Mouse (Mus musculus) limb, embryonic 11.5 days (tissue): ENCODE measurements around the gene Taf13. TPM values are rescaled to one million over a fixed set of nuclear protein-coding genes. Genes with fewer than 3 reads are reported as not detected.

Experiments used
- ATAC-seq: fragments of 200-750 bp; cut with Nextera tagmentation; 2 replicates; pipeline ENCODE4 v1.8.0; 2017; ENCODE audit warnings: low read depth; ENCODE audit not compliant: insufficient number of reproducible peaks, low FRiP score, low TSS enrichment
- DNase-seq: peaks from one replicate; pipeline ENCODE4 v3.0.0-alpha.2; 2015; ENCODE audit warnings: low spot score
- H3K27ac ChIP-seq: fragments of 300-500 bp; sonication (generic); replicated peaks from 2 replicates; pipeline ENCODE4 v1.5.1; 2014; ENCODE audit warnings: low read depth, mild to moderate bottlenecking, low read length
- H3K27me3 ChIP-seq: fragments of 300-500 bp; sonication (generic); 2 replicates; pipeline ENCODE4 v1.6.1; 2014; ENCODE audit warnings: mild to moderate bottlenecking, low read length, mixed read lengths; ENCODE audit not compliant: control insufficient read depth, insufficient read depth
- H3K36me3 ChIP-seq: fragments of 300-500 bp; sonication (generic); 2 replicates; pipeline ENCODE4 v1.6.1; 2014; ENCODE audit warnings: mild to moderate bottlenecking, low read length, moderate library complexity, mixed read lengths; ENCODE audit not compliant: control insufficient read depth, insufficient read depth
- H3K4me1 ChIP-seq: fragments of 300-500 bp; sonication (generic); 2 replicates; pipeline ENCODE4 v1.6.1; 2014; ENCODE audit warnings: low read length, mixed read lengths; ENCODE audit not compliant: control insufficient read depth, insufficient read depth
- H3K4me2 ChIP-seq: fragments of 300-500 bp; sonication (generic); 2 replicates; pipeline ENCODE4 v1.6.1; 2014; ENCODE audit warnings: low read depth, mild to moderate bottlenecking, moderate library complexity; ENCODE audit not compliant: severe bottlenecking
- H3K4me3 ChIP-seq: fragments of 300-500 bp; sonication (generic); 2 replicates; pipeline ENCODE4 v1.5.1; 2014; ENCODE audit warnings: low read depth, low read length
- H3K9ac ChIP-seq: fragments of 300-500 bp; sonication (generic); 2 replicates; pipeline ENCODE4 v1.6.1; 2014; ENCODE audit warnings: mild to moderate bottlenecking, low read length
- H3K9me3 ChIP-seq: fragments of 300-500 bp; sonication (generic); 2 replicates; pipeline ENCODE4 v1.6.1; 2016; ENCODE audit warnings: low read length; ENCODE audit not compliant: control insufficient read depth
- WGBS: fragments of 180-500 bp; shearing (Covaris S2); extraction: QIAGEN DNeasy Blood & Tissue Kit; methylation state at CpG from one replicate; pipeline ENCODE4 v1.1.7; 2014; 5-methylcytosine and 5-hydroxymethylcytosine counted together
- microRNA-seq: library from miRNA; unstranded; fragments of <30 nt; microRNA quantifications from one replicate; pipeline ENCODE4, GENCODE M21; 2016
- polyA plus RNA-seq: library from polyadenylated mRNA; unstranded; fragments of >200 nt; fragmentation: Nextera tagmentation; extraction: Ambion mirVana; gene quantifications from 2 replicates; pipeline ENCODE4 v1.2.1, GENCODE M21; 2014

The Taf13 gene
- polyA plus RNA-seq, 1 experiment from 2014 or later: 48.1 TPM

- ATAC-seq (peak; percentile 85), DNase-seq (peak; percentile 26)
- no peaks in the 10 kb centered on the region for H3K27me3 ChIP-seq
- peak overlapping the region; percentile 98 for H3K4me2 ChIP-seq
- under 1% methylated on average over 59 of the region's 61 CpGs for WGBS
- H3K4me3 ChIP-seq: peak overlapping the region; percentile 90
- H3K36me3 ChIP-seq: no peaks in the 10 kb centered on the region
- no peaks in the 10 kb centered on the region for H3K9me3 ChIP-seq
- H3K27ac ChIP-seq: 0 out of 2 replicates have a peak overlapping the region, but pooled peaks have one; percentile 42
- H3K9ac ChIP-seq: peak overlapping the region; percentile 63
- H3K4me1 ChIP-seq: no peaks in the 10 kb centered on the region
These were observed 20.3 kb downstream of the Taf13 start for GRCm38 (mm10) chr3:108591530-108592522.

GRCm38 (mm10) chr3:108608906-108609305 lies 37.4 kb downstream of the Taf13 start:
- Histone ChIP-seq H3K4me3 (no peak overlapping the region), H3K4me1 (no peaks in the 10 kb centered on the region), H3K27me3 (no peaks in the 10 kb centered on the region), H3K9me3 (no peaks in the 10 kb centered on the region), H3K4me2 (no peak overlapping the region), H3K27ac (no peak overlapping the region), H3K36me3 (no peaks in the 10 kb centered on the region), H3K9ac (no peak overlapping the region)
- ATAC-seq (no peak), DNase-seq (no peak)
- whole genome bisulfite sequencing: 71% methylated on average over 3 of the region's 3 CpGs

Small RNA genes lying within 50 kb of the gene (microRNA-seq; reads per million reads assigned to microRNA genes)
- not detected for gene Gm22860

Other genes starting within 250 kb of the Taf13 start
- gene Mybphl, start 206.8 kb upstream of the Taf13 start, polyA plus RNA-seq: not detected in 2 replicates
- gene Psrc1, start 187.9 kb upstream of the Taf13 start, polyA plus RNA-seq: 79.5 TPM in 2 replicates
- 3.2 and 4.9 TPM in 2 replicates for gene Celsr2, start 156.1 kb upstream of the Taf13 start, polyA plus RNA-seq
- 128 and 130 TPM in 2 replicates for gene Sars, start 126.5 kb upstream of the Taf13 start, polyA plus RNA-seq
- 0.47 TPM in 1 of 2 replicates, not detected in the other for gene 1700013F07Rik, start 37.5 kb upstream of the Taf13 start, polyA plus RNA-seq
- gene 5330417C22Rik, start 35.2 kb upstream of the Taf13 start, polyA plus RNA-seq: 0.21 and 0.34 TPM in 2 replicates
- gene Tmem167b, start 9.2 kb upstream of the Taf13 start, polyA plus RNA-seq: 37.1 and 39.7 TPM in 2 replicates
- 8.3 and 9.3 TPM in 2 replicates for gene Wdr47, start 19.6 kb downstream of the Taf13 start, polyA plus RNA-seq
- gene Clcc1, start 82.2 kb downstream of the Taf13 start, polyA plus RNA-seq: 63.3 and 68.2 TPM in 2 replicates
- 95.4 and 97.5 TPM in 2 replicates for gene Gpsm2, start 150.6 kb downstream of the Taf13 start, polyA plus RNA-seq
- gene Aknad1, start 168.0 kb downstream of the Taf13 start, polyA plus RNA-seq: 0.09 and 0.40 TPM in 2 replicates